Mouse (Mus musculus) liver, embryonic 11.5 days (tissue): ENCODE results near the gene Pxmp4. TPM values are rescaled to one million over a fixed set of nuclear protein-coding genes. Genes with fewer than 3 reads are reported as not detected.

ENCODE experiments used
- ATAC-seq: fragments of 200-750 bp; cut with Nextera tagmentation; replicated peaks from 2 replicates; pipeline ENCODE4 v1.8.0; 2017; ENCODE audit warnings: moderate number of reproducible peaks, mild to moderate bottlenecking, moderate TSS enrichment, moderate library complexity; ENCODE audit not compliant: low FRiP score
- DNase-seq: peaks from one replicate; pipeline ENCODE4 v3.0.0-alpha.2; 2017; ENCODE audit warnings: low spot score
- H3K27ac ChIP-seq: fragments of 300-500 bp; sonication (generic); 2 replicates; pipeline ENCODE4 v1.5.1; 2014; ENCODE audit warnings: mild to moderate bottlenecking, low read depth, low read length, control low read depth
- H3K27me3 ChIP-seq: fragments of 300-500 bp; sonication (generic); replicated peaks from 2 replicates; pipeline ENCODE4 v1.6.1; 2014; ENCODE audit warnings: low read length, mixed read lengths; ENCODE audit not compliant: control insufficient read depth, insufficient read depth
- H3K36me3 ChIP-seq: fragments of 300-500 bp; sonication (generic); 2 replicates; pipeline ENCODE4 v1.6.1; 2014; ENCODE audit warnings: mild to moderate bottlenecking, low read length, moderate library complexity, mixed read lengths; ENCODE audit not compliant: control insufficient read depth, insufficient read depth
- H3K4me1 ChIP-seq: fragments of 300-500 bp; sonication (generic); replicated peaks from 2 replicates; pipeline ENCODE4 v1.6.1; 2014; ENCODE audit warnings: low read length, mixed read lengths; ENCODE audit not compliant: control insufficient read depth, insufficient read depth
- H3K4me2 ChIP-seq: fragments of 300-500 bp; sonication (generic); 2 replicates; pipeline ENCODE4 v1.6.1; 2014; ENCODE audit warnings: mild to moderate bottlenecking, control low read depth, moderate library complexity
- H3K4me3 ChIP-seq: fragments of 300-500 bp; sonication (generic); 2 replicates; pipeline ENCODE4 v1.5.1; 2014; ENCODE audit warnings: low read depth, low read length, control low read depth
- H3K9ac ChIP-seq: fragments of 300-500 bp; sonication (generic); 2 replicates; pipeline ENCODE4 v1.6.1; 2014; ENCODE audit warnings: low read depth, low read length, control low read depth
- H3K9me3 ChIP-seq: fragments of 300-500 bp; sonication (generic); 2 replicates; pipeline ENCODE4 v1.6.1; 2016; ENCODE audit warnings: low read length, inconsistent platforms, mixed read lengths; ENCODE audit not compliant: control insufficient read depth
- WGBS: fragments of 180-500 bp; shearing (Covaris S2); extraction: QIAGEN DNeasy Blood & Tissue Kit; methylation state at CpG from one replicate; pipeline ENCODE4 v1.1.7; 2014; 5-methylcytosine and 5-hydroxymethylcytosine counted together
- polyA plus RNA-seq: library from polyadenylated mRNA; unstranded; fragments of >200 nt; fragmentation: Nextera tagmentation; extraction: Ambion mirVana; gene quantifications from 2 replicates; pipeline ENCODE4 v1.2.1, GENCODE M21; 2014

Gene Pxmp4
- polyA plus RNA-seq, 1 experiment from 2014 or later, result 25.2 TPM

DNA sequence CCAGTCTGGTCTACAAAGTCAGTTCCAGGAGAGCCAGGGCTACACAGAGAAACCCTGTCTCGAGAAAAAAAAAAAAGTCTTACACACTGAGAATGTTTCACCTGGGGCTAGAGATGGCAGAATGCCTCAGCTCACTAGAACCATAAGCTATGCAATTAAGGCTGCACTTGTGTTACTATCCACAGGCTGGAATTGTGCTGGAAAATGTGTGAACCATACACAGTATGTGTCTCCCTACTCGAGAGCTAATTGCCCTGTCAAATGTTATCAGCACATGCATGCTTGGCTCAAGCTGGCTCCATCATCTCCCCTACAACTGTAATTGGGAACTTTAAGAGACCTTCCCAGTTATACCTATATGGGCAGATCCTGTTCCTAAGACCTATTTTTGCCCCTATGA, 52.6 kb downstream of the Pxmp4 start:
- Histone ChIP-seq H3K4me3 (no peak overlapping the region), H3K9me3 (no peaks in the 10 kb centered on the region), H3K4me1 (peaks cover 23% of the 10 kb centered on the region), H3K27me3 (peaks cover 35% of the 10 kb centered on the region), H3K36me3 (no peaks in the 10 kb centered on the region), H3K4me2 (no peak overlapping the region), H3K9ac (no peak overlapping the region), H3K27ac (no peak overlapping the region)
- ATAC-seq (no peak), DNase-seq (no peak)
- WGBS, result 73% methylated on average over 2 of the region's 2 CpGs

- Histone ChIP-seq H3K27me3 (peaks cover 35% of the 10 kb centered on the region), H3K4me3 (peak overlapping the region; percentile 54), H3K9ac (peak overlapping the region; percentile 60; the same call in 1 of the 2 replicates), H3K9me3 (no peaks in the 10 kb centered on the region), H3K27ac (no peak overlapping the region), H3K4me2 (peak overlapping the region; percentile 96), H3K4me1 (peaks cover 23% of the 10 kb centered on the region), H3K36me3 (no peaks in the 10 kb centered on the region)
- WGBS, result 14% methylated on average over 20 of the region's 20 CpGs
- DNase-seq, result no peak
- no peak for ATAC-seq
Observed at GRCm38 (mm10) chr2:154549886-154550189, 53.7 kb downstream of the Pxmp4 start.

DNA sequence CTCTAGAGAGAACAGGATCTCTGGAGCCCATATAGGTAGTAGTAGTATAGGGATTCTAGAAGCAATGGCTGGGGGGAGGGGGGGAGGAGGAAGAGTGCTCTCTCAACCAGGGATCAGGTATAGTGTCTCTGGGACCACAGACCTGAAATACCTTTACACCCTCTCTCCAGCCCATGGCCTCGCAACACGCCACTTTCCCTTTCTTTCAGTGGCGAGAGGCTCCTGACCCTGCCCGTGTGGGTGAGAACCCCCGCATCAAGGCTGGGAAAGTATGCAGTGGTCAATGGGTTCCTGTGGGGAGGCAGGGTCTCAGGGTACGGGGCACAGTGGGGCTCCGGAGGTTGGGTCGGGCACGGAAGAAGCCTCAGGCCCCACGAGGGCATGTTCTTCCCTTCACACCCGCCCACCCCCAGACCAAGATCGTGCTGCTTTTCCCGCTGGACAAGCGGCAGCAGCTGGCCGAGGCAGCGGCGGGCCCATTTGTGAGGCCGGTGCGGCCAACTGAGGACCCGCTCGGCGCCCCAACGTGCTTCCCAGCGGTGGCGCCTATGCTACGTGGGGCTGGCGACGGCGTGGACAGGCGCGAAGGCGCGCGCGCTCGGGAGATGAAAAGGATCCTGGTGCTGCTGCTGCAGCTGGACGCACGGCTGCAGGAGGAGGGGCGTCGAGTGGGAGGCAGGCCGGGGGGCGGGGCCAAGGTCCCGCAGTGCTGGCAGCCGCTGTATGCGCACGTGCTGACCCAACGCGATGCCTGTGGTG, 54.2 kb downstream of the Pxmp4 start:
- peak; percentile 56; the same call in 1 of the 2 replicates for ATAC-seq
- WGBS, result 3% methylated on average over 48 of the region's 48 CpGs
- Histone ChIP-seq H3K9me3 (no peaks in the 10 kb centered on the region), H3K4me1 (peaks cover 23% of the 10 kb centered on the region), H3K9ac (peak overlapping the region; percentile 60), H3K4me2 (peak overlapping the region; percentile 96), H3K27me3 (peaks cover 35% of the 10 kb centered on the region), H3K36me3 (no peaks in the 10 kb centered on the region), H3K27ac (no peak overlapping the region), H3K4me3 (peak overlapping the region; percentile 54)
- DNase-seq, result peak; percentile 82

- H3K9me3 ChIP-seq, result no peaks in the 10 kb centered on the region
- peak overlapping the region; percentile 96 for H3K4me2 ChIP-seq
- peaks cover 23% of the 10 kb centered on the region for H3K4me1 ChIP-seq
- H3K27ac ChIP-seq, result no peak overlapping the region
- peak; percentile 30; the same call in 1 of the 2 replicates for ATAC-seq
- no peak for DNase-seq
- peak overlapping the region; percentile 54; the same call in 1 of the 2 replicates for H3K4me3 ChIP-seq
- WGBS, result 52% methylated on average over 3 of the region's 3 CpGs
- no peaks in the 10 kb centered on the region for H3K36me3 ChIP-seq
- H3K9ac ChIP-seq, result no peak overlapping the region
- H3K27me3 ChIP-seq, result peaks cover 35% of the 10 kb centered on the region
Observed at GRCm38 (mm10) chr2:154548688-154549087, 54.8 kb downstream of the Pxmp4 start.

DNA sequence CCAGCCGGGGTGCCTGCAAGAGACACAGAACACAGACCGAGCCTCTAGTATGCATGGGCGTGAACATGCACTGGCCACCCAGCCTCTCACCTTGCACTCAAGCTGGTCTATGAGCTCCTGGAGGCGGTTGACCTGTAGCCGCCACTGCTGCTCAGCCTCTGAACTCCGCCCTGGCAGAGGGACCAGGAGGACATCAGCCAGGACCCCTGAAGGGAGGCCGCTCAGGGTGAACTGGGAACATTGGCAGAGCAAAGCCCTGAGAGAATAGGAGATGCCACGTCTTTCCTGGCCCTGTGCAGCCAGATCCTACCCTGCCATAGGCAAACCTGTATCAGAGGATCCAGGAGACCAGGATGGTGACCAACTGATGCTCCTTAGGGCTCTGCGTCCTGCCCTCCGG, 56.8 kb downstream of the Pxmp4 start, which contains the start of gene 1700003F12Rik:
TSS of gene 1700003F12Rik (plus strand) at position 375 of the 400 bp plus-strand sequence.
- ATAC-seq, result no peak
- Histone ChIP-seq H3K4me3 (no peak within 1 kb of the TSS), H3K27ac (no peak within 1 kb of the TSS), H3K4me1 (peaks cover 11% of the 10 kb centered on the region), H3K36me3 (no peaks in the 10 kb centered on the region), H3K9me3 (no peaks in the 10 kb centered on the region), H3K9ac (no peak within 1 kb of the TSS), H3K27me3 (peaks cover 25% of the 10 kb centered on the region), H3K4me2 (no peak within 1 kb of the TSS)
- 91% methylated on average over 10 of the region's 10 CpGs for WGBS
- DNase-seq, result no peak

- no peak overlapping the region for H3K27ac ChIP-seq
- H3K9me3 ChIP-seq, result peaks cover 2% of the 10 kb centered on the region; the same call in 1 of the 2 replicates
- no peak for ATAC-seq
Observed at GRCm38 (mm10) chr2:154543567-154544347, 59.8 kb downstream of the Pxmp4 start.

GRCm38 (mm10) chr2:154541630-154542029, 61.9 kb downstream of the Pxmp4 start:
- 78% methylated on average over 2 of the region's 2 CpGs for WGBS
- ATAC-seq, result no peak
- H3K4me3 ChIP-seq, result no peak overlapping the region

More at GRCm38 (mm10) chr2:154543567-154544347, 59.8 kb downstream of the Pxmp4 start:
- no peak overlapping the region for H3K4me3 ChIP-seq
- 84% methylated on average over 9 of the region's 9 CpGs for WGBS
- peaks cover 1% of the 10 kb centered on the region; the same call in 1 of the 2 replicates for H3K4me1 ChIP-seq
- DNase-seq, result no peak
- H3K4me2 ChIP-seq, result no peak overlapping the region
- H3K9ac ChIP-seq, result no peak overlapping the region
- no peaks in the 10 kb centered on the region for H3K27me3 ChIP-seq
- H3K36me3 ChIP-seq, result 0 out of 2 replicates have a peak, but pooled peaks cover under 1% of the 10 kb centered on the region

GRCm38 (mm10) chr2:154539720-154540119, 63.8 kb downstream of the Pxmp4 start:
- H3K4me1 ChIP-seq, result 0 out of 2 replicates have a peak, but pooled peaks cover 4% of the 10 kb centered on the region
- DNase-seq (no peak), ATAC-seq (no peak)
- no peak overlapping the region for H3K27ac ChIP-seq
- H3K4me3 ChIP-seq, result no peak overlapping the region
- H3K36me3 ChIP-seq, result peaks cover 15% of the 10 kb centered on the region; the same call in 1 of the 2 replicates
- no peaks in the 10 kb centered on the region for H3K27me3 ChIP-seq
- 68% methylated on average over 3 of the region's 3 CpGs for WGBS
- H3K9ac ChIP-seq, result no peak overlapping the region
- H3K9me3 ChIP-seq, result peaks cover 2% of the 10 kb centered on the region; the same call in 1 of the 2 replicates
- no peak overlapping the region for H3K4me2 ChIP-seq

More at GRCm38 (mm10) chr2:154541630-154542029, 61.9 kb downstream of the Pxmp4 start:
- no peak overlapping the region for H3K9ac ChIP-seq
- H3K4me1 ChIP-seq, result 0 out of 2 replicates have a peak, but pooled peaks cover 4% of the 10 kb centered on the region
- H3K4me2 ChIP-seq, result no peak overlapping the region
- peaks cover 2% of the 10 kb centered on the region; the same call in 1 of the 2 replicates for H3K9me3 ChIP-seq
- no peaks in the 10 kb centered on the region for H3K27me3 ChIP-seq
- no peak overlapping the region for H3K27ac ChIP-seq
- peaks cover 6% of the 10 kb centered on the region; the same call in 1 of the 2 replicates for H3K36me3 ChIP-seq
- DNase-seq, result no peak
